Mouse (Mus musculus): ENCODE results near the gene Spem2. TPM values are rescaled to one million over a fixed set of nuclear protein-coding genes. Genes with fewer than 3 reads are reported as not detected.
"Not testable (repeated sequence)": the region's sequence is repeated elsewhere in the genome, so short reads cannot be mapped to it uniquely, and the experiment has no call there.

The Spem2 gene
- not detected in 2 replicates for polyA plus RNA-seq (2015; fragmentation: Nextera tagmentation; extraction: Ambion mirVana)

DNA sequence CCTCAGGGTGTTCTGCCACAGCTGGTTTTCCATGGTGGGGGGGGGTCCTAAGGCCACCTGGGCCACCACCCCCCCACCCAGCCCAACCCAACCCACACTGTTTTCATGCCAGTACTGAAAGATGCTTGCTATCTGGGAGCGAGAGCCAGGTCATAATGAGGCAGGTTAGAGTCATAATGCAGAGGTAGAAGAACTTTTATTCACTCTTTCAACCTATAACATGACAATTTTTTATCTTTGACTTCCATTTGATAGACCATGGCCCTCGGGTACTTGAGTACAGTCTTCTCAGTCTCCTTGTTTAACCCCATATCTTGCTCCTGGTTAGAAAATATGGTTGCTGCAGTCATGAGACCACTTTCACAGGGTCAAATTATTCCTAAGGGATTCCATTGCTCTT is at the start of gene Spem2:
Gene Spem2, minus strand, starts transcription at position 101 of the 400 bp plus-strand sequence.
- no peak for ATAC-seq (replicated peaks; ENCODE audit: low FRiP score, low read depth)
- 82% methylated on average over 2 of the region's 2 CpGs for whole genome bisulfite sequencing

DNA sequence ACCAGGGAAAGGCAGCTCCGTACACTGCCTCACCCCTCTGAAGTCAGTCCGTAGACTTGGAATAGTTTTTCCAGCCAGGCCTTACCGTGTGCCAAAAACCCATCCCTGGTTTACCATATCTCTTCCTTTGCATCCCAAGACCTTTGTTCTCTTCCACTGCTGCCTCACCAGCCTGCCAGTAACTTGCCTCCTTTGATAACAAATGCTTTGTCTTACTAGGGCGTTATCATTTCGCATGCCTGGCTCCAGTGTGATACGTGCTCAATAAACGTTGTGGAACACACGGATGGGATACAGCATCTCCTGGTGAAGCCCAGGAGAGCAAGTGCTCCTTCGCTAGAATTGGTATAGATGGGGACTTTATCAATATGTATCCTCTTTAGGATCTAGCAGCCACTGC is 49.1 kb upstream of the Spem2 start:
- DNase-seq (ENCODE audit: low spot score) (no peak), ATAC-seq (replicated peaks; ENCODE audit: low FRiP score, low read depth) (no peak)
- no peaks in the 10 kb centered on the region for H3K4me1 ChIP-seq (replicated peaks; ENCODE audit: insufficient read depth, low read length)
- H3K36me3 ChIP-seq (ENCODE audit: insufficient read depth, low read length) = no peaks in the 10 kb centered on the region
- no peak overlapping the region for H3K27ac ChIP-seq
- no peaks in the 10 kb centered on the region for H3K27me3 ChIP-seq (ENCODE audit: insufficient read depth, low read length)
- H3K4me3 ChIP-seq (replicated peaks; ENCODE audit: low read depth, low read length) = no peak overlapping the region
- no peaks in the 10 kb centered on the region for H3K9me3 ChIP-seq (replicated peaks; ENCODE audit: low read length)
- no peak overlapping the region for H3K9ac ChIP-seq (ENCODE audit: low read depth, low read length)
- WGBS = 75% methylated on average over 9 of the region's 9 CpGs
- H3K4me2 ChIP-seq (ENCODE audit: low read length) = no peak overlapping the region
- TF ChIP-seq CTCF (IDR thresholded peaks at IDR 0.05; ENCODE audit: low read depth) = no peak

More for the DNA sequence above, at the start of gene Spem2:
- Histone ChIP-seq H3K4me3 (replicated peaks; ENCODE audit: low read depth, low read length) (no peak within 1 kb of the TSS), H3K4me1 (replicated peaks; ENCODE audit: insufficient read depth, low read length) (no peaks in the 10 kb centered on the region), H3K9ac (ENCODE audit: low read depth, low read length) (no peak within 1 kb of the TSS), H3K9me3 (replicated peaks; ENCODE audit: low read length) (no peaks in the 10 kb centered on the region), H3K4me2 (ENCODE audit: low read length) (no peak within 1 kb of the TSS), H3K27me3 (ENCODE audit: insufficient read depth, low read length) (no peaks in the 10 kb centered on the region), H3K36me3 (ENCODE audit: insufficient read depth, low read length) (no peaks in the 10 kb centered on the region), H3K27ac (no peak within 1 kb of the TSS)
- no peak for TF ChIP-seq CTCF (IDR thresholded peaks at IDR 0.05; ENCODE audit: low read depth)
- DNase-seq (ENCODE audit: low spot score) = no peak

DNA sequence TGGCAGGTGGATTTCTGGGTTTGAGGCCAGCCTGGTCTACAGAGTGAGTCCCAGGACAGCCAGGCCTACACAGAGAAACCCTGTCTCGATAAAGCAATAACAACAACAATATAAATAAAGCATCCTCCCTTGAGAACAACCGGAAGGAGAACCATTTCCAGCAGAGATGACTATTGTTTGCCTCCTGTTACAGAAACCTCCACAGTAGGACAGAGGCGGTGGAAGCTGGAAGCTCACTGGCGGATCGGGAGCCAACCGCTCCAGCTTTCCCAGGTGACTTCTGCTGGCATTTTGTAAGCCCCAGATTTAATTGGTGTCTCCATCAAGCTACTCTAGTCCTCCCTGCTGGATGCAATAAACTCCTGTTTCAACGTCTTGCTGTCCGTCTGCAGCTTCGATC is 47.3 kb upstream of the Spem2 start:
- no peak for DNase-seq (ENCODE audit: low spot score)
- no peaks in the 10 kb centered on the region for H3K9me3 ChIP-seq (replicated peaks; ENCODE audit: low read length)
- no peak overlapping the region for H3K27ac ChIP-seq
- H3K4me1 ChIP-seq (replicated peaks; ENCODE audit: insufficient read depth, low read length) = no peaks in the 10 kb centered on the region
- H3K4me3 ChIP-seq (replicated peaks; ENCODE audit: low read depth, low read length) = no peak overlapping the region
- H3K9ac ChIP-seq (ENCODE audit: low read depth, low read length) = no peak overlapping the region
- TF ChIP-seq CTCF (IDR thresholded peaks at IDR 0.05; ENCODE audit: low read depth) = no peak
- ATAC-seq (replicated peaks; ENCODE audit: low FRiP score, low read depth) = no peak
- H3K4me2 ChIP-seq (ENCODE audit: low read length) = no peak overlapping the region
- WGBS = 79% methylated on average over 9 of the region's 9 CpGs
- H3K27me3 ChIP-seq (ENCODE audit: insufficient read depth, low read length) = no peaks in the 10 kb centered on the region
- H3K36me3 ChIP-seq (ENCODE audit: insufficient read depth, low read length) = no peaks in the 10 kb centered on the region

DNA sequence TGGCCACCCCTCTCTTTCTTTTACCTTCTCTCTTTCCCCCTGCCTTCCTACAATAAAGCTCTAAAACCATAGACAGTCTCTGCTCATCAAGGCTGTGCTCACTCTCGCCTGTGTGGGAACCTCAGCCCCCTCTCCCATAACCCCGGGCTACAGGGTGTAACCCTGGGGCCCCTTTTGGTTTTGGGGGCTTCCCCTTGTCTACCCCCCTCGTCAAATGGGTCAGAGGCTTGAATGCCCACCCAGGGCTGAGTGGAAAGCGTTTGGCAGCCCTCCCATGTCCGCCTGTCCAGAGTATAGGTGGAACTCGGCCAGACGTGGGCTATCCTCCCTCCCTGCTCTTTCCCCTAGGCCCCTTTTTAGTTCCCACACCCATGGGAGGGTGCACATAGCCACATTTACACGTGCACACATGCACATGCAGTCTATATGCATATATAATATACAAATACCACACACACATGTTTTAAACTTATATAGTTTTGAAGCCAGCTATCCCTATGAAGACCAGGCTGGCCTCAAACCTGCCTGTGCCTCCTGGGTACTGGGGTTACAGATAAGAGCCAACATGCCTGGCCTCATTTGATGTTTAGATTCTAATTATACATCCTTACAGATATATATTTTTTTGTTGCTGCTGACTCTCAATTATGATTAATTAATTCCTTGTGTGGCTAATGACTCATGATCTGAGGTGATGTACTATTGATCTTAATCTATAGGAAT is 46.0 kb upstream of the Spem2 start:
- 44% methylated on average over 8 of the region's 8 CpGs for WGBS
- Histone ChIP-seq H3K27ac (no peak overlapping the region), H3K4me3 (replicated peaks; ENCODE audit: low read depth, low read length) (no peak overlapping the region), H3K4me1 (replicated peaks; ENCODE audit: insufficient read depth, low read length) (no peaks in the 10 kb centered on the region), H3K4me2 (ENCODE audit: low read length) (no peak overlapping the region), H3K36me3 (ENCODE audit: insufficient read depth, low read length) (no peaks in the 10 kb centered on the region), H3K9me3 (replicated peaks; ENCODE audit: low read length) (no peaks in the 10 kb centered on the region), H3K9ac (ENCODE audit: low read depth, low read length) (no peak overlapping the region), H3K27me3 (ENCODE audit: insufficient read depth, low read length) (no peaks in the 10 kb centered on the region)
- no peak for DNase-seq (ENCODE audit: low spot score)
- no peak for TF ChIP-seq CTCF (IDR thresholded peaks at IDR 0.05; ENCODE audit: low read depth)
- no peak for ATAC-seq (replicated peaks; ENCODE audit: low FRiP score, low read depth)

DNA sequence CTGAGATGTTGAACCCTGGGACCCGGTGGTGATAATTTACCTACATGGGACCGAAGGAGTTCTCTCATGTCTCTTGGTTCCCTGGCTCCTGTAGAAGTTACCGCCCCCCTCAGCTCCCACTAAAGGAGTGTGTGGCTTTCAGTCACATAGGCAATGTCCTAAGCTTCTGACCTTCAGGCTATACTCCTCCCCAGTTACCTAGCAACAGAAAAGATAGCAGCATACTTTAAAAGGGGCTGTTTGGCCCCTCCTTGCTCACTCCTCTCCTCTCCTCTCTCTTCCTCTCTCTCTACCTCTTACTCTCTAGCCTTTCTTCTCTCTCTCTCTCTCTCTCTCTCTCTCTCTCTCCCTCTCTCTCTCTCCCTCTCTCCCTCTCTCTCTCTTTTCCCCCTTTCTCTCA is 45.5 kb upstream of the Spem2 start:
- not testable (repeated sequence) for H3K27ac ChIP-seq; DNase-seq (ENCODE audit: low spot score); ATAC-seq (replicated peaks; ENCODE audit: low FRiP score, low read depth); H3K4me1 ChIP-seq (replicated peaks; ENCODE audit: insufficient read depth, low read length); H3K9ac ChIP-seq (ENCODE audit: low read depth, low read length); H3K9me3 ChIP-seq (replicated peaks; ENCODE audit: low read length); H3K27me3 ChIP-seq (ENCODE audit: insufficient read depth, low read length); H3K4me3 ChIP-seq (replicated peaks; ENCODE audit: low read depth, low read length); H3K4me2 ChIP-seq (ENCODE audit: low read length); H3K36me3 ChIP-seq (ENCODE audit: insufficient read depth, low read length)
- WGBS = 53% methylated on average over 3 of the region's 3 CpGs

DNA sequence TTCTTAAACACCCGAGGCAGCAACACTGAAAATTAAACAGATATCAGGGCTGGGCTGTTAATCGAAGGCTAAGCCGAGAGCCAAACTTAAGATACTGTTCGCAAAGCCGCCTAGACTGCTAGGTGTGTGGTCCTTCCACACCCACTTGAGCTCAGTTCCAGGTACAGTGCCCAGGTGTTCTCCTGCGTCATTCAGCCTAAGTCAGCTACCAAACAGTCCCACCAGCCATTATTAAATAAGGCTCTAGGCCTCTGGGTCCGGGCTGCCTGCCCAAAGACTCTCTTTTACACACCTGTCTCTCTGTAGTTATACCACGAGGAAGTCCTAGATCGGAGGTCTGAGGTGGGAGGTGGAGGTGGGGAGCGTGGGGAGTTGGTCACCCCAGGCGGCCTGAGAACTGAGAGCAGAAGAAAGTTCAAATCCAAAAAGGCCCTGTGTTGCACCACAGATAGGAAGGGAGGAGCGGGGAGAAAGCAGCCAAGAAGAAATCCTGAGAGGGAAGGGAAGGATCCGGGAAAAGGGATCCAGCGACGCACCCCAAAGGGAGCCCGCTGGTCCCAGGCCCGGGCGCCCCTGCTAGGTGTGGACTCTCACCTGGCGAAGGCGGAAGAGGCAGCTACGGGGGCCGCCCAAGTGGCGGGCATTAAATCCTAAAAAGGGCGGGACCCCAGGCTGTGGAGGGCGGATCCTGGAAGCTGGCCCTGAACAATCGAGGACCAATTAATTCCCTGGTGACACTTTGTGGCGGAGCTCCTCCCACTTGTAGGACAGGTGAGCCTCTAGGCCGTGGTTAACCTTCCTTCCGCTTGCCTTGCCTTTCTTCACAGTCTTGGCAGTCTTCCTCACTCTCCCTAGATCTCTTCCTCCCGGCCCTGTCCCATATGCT is 40.1 kb upstream of the Spem2 start, which contains the start of gene Tnk1:
Gene Tnk1, minus strand, starts transcription at position 618 of the 886 bp plus-strand sequence.
- Histone ChIP-seq H3K4me3 (replicated peaks; ENCODE audit: low read depth, low read length) (peak within 1 kb of the TSS; percentile 25; the same call in 1 of the 2 replicates), H3K27me3 (ENCODE audit: insufficient read depth, low read length) (no peaks in the 10 kb centered on the region), H3K9me3 (replicated peaks; ENCODE audit: low read length) (no peaks in the 10 kb centered on the region), H3K9ac (ENCODE audit: low read depth, low read length) (peak within 1 kb of the TSS; percentile 55), H3K36me3 (ENCODE audit: insufficient read depth, low read length) (no peaks in the 10 kb centered on the region), H3K27ac (peak within 1 kb of the TSS; percentile 58; the same call in 1 of the 2 replicates), H3K4me1 (replicated peaks; ENCODE audit: insufficient read depth, low read length) (no peaks in the 10 kb centered on the region), H3K4me2 (ENCODE audit: low read length) (peak within 1 kb of the TSS; percentile 52)
- DNase-seq (ENCODE audit: low spot score) (peak; percentile 50), ATAC-seq (replicated peaks; ENCODE audit: low FRiP score, low read depth) (peak; percentile 73)
- TF ChIP-seq CTCF (IDR thresholded peaks at IDR 0.05; ENCODE audit: low read depth) = no peak
- WGBS = 19% methylated on average over 30 of the region's 30 CpGs
